13 mouse cellular contexts compared by ENCODE assay signal in genomic region chr1:178496186-178496585, GRCm38 (mm10). TPM values are rescaled to one million over a fixed set of nuclear protein-coding genes. Genes with fewer than 3 reads are reported as not detected.
"Had no signal": no experiment of that assay in that cellular context is flagged by ENCODE, and none has a peak within 500 bp of the region (broad histone marks: within the 10 kb centered on the region; RNA-seq: fewer than 3 reads in every experiment).

No protein-coding gene starts in this region.

- H3K9me3 ChIP-seq: lung, embryonic 15.5 days; midbrain, embryonic 13.5 days; neural tube, embryonic 13.5 days; neural tube, embryonic 15.5 days had no signal

- ATAC-seq: liver, postnatal 0 days; lung, postnatal 0 days; midbrain, embryonic 13.5 days; midbrain, embryonic 16.5 days had no signal

- H3K36me3 ChIP-seq: lung, embryonic 15.5 days; midbrain, embryonic 13.5 days; neural tube, embryonic 13.5 days; neural tube, embryonic 15.5 days had no signal

- H3K27me3 ChIP-seq: lung, embryonic 15.5 days; megakaryocyte, embryonic 14.5 days; midbrain, embryonic 13.5 days; neural tube, embryonic 13.5 days; neural tube, embryonic 15.5 days had no signal

- H3K27ac ChIP-seq: lung, embryonic 15.5 days; macrophage; midbrain, embryonic 13.5 days; neural tube, embryonic 13.5 days; neural tube, embryonic 15.5 days had no signal

- H3K4me3 ChIP-seq: lung, embryonic 15.5 days; megakaryocyte, embryonic 14.5 days; midbrain, embryonic 13.5 days; myocyte; neural tube, embryonic 13.5 days; neural tube, embryonic 15.5 days had no signal

- H3K9ac ChIP-seq: liver, postnatal 0 days; lung, embryonic 15.5 days; midbrain, embryonic 13.5 days; neural tube, embryonic 13.5 days; neural tube, embryonic 15.5 days had no signal

- DNase-seq: right cerebral cortex, adult 18-20 months; right cerebral cortex, postnatal 25 days had no signal

- H3K4me2 ChIP-seq: lung, embryonic 15.5 days; midbrain, embryonic 11.5 days; midbrain, embryonic 13.5 days; neural tube, embryonic 13.5 days; neural tube, embryonic 15.5 days had no signal

- H3K4me1 ChIP-seq: lung, embryonic 15.5 days; midbrain, embryonic 13.5 days; neural tube, embryonic 13.5 days; neural tube, embryonic 15.5 days had no signal

RNA-seq across cellular contexts. Expression of gene Kif26b, which starts 32.7 kb away (rescaled TPM):
- polyA plus RNA-seq: macrophage had no signal
